ENCODE assay signal across 10 mouse cellular contexts in the genomic region with DNA sequence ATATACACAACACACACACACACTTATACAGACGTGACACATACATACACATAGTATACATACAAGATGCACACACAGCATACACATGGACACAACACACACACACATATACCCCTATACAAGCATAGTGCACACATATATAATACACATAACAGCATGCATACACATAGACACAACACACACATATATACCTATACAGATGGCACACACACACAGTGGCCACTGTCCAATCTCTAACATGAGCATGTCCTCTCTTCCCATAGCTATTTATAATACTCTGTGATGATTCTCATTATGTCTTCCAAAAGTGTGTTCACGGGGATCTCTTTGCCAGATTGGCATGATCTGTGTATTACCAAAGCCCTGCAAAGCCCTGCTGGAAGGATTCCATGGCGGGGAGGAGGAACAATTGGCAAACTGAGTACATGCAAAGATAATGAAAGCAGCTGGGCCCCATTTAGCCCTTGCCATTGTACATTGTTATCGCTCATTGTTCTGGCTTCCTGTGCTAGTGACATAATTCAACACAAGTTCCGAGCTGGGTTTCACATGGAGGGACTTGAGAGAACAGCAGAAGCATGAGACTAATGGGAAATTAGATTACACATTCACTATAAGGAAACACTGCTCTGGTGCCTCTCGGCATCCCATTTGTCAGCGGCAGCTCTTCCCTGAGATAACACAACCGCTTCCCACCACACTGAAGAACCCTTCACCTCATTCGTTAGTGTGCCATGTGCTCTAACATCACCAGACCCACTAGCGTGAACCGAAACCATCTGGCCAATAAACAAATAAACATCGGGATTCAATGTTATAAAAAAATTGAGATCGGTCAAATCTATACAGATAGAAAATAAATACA.
DNase-seq lines count a peak whose midpoint lies in the region; ATAC-seq and TF ChIP-seq lines count a peak whose summit lies in the region.
"Had no signal": no experiment of that assay in that cellular context is flagged by ENCODE, and none has a peak within 500 bp of the region (broad histone marks: within the 10 kb centered on the region; RNA-seq: fewer than 3 reads in every experiment).

No protein-coding gene starts in this region.

- no peaks in the 10 kb centered on the region for H3K4me1 ChIP-seq in liver, embryonic 16.5 days (ENCODE audit: control insufficient read depth, low read depth, low read length)
- no peaks in the 10 kb centered on the region for H3K4me1 ChIP-seq in thymus, adult 2 months (replicated peaks; ENCODE audit: control insufficient read depth, insufficient read depth, low read length)
- H3K4me1 ChIP-seq: limb, embryonic 15.5 days had no signal

- no peaks in the 10 kb centered on the region for H3K9me3 ChIP-seq in liver, embryonic 16.5 days (replicated peaks; ENCODE audit: control insufficient read depth, low read length)
- H3K9me3 ChIP-seq: limb, embryonic 15.5 days had no signal

- H3K4me3 ChIP-seq in liver, embryonic 16.5 days (ENCODE audit: low read depth, low read length) = no peak overlapping the region
- no peak overlapping the region for H3K4me3 ChIP-seq in thymus, adult 2 months (ENCODE audit: control insufficient read depth, insufficient read depth, low read length)
- H3K4me3 ChIP-seq: limb, embryonic 15.5 days had no signal

- TF ChIP-seq CTCF in thymus, adult 2 months (IDR thresholded peaks at IDR 0.05; ENCODE audit: borderline replicate concordance, control insufficient read depth, extremely low read depth, insufficient read depth, low read length, poor library complexity) = no peak

- peak; percentile 21; the same call in 1 of the 2 replicates for ATAC-seq in liver, embryonic 16.5 days (ENCODE audit: low read depth)

- peak; percentile 2 for DNase-seq in embryo, embryonic 10.5 days (ENCODE audit: low spot score)
- DNase-seq in embryo, embryonic 11 days = no peak
- DNase-seq in liver = no peak
- peak; percentile 43 for DNase-seq in brain, adult 2 months (ENCODE audit: low read depth, low spot score)
- DNase-seq in layer of hippocampus, postnatal 10 days (ENCODE audit: low spot score in 2 of 2) = peak; percentile 51 to 59
- no peak for DNase-seq in thymus, adult 2 months
- DNase-seq in kidney, adult 8-10 months = no peak
- DNase-seq: kidney, postnatal 36 days had no signal

- H3K9ac ChIP-seq in liver, embryonic 16.5 days (ENCODE audit: low read depth, low read length) = no peak overlapping the region
- H3K9ac ChIP-seq: limb, embryonic 15.5 days had no signal

- H3K36me3 ChIP-seq in liver, embryonic 16.5 days (ENCODE audit: control insufficient read depth, insufficient read depth) = no peaks in the 10 kb centered on the region
- H3K36me3 ChIP-seq in thymus, adult 2 months (ENCODE audit: control insufficient read depth, insufficient read depth, low read length) = no peaks in the 10 kb centered on the region
- H3K36me3 ChIP-seq: limb, embryonic 15.5 days had no signal

- H3K27ac ChIP-seq in liver, embryonic 16.5 days (ENCODE audit: low read length) = no peak overlapping the region
- no peak overlapping the region for H3K27ac ChIP-seq in thymus, adult 2 months (ENCODE audit: control insufficient read depth, insufficient read depth, low read length)
- H3K27ac ChIP-seq: limb, embryonic 15.5 days had no signal

- H3K27me3 ChIP-seq in liver, embryonic 16.5 days (ENCODE audit: control insufficient read depth, insufficient read depth, low read depth, low read length) = no peaks in the 10 kb centered on the region
- H3K27me3 ChIP-seq in thymus, adult 2 months (ENCODE audit: control insufficient read depth, insufficient read depth, low read length) = no peaks in the 10 kb centered on the region
- H3K27me3 ChIP-seq: limb, embryonic 15.5 days had no signal

- 53% methylated on average over 13 of the region's 13 CpGs for WGBS in liver, embryonic 16.5 days (ENCODE audit: insufficient replicate concordance)
- 84% methylated on average over 13 of the region's 13 CpGs for WGBS in thymus, adult 2 months

- no peak for TF ChIP-seq POLR2A in thymus, adult 2 months (IDR thresholded peaks at IDR 0.05; ENCODE audit: control insufficient read depth, extremely low read depth, insufficient read depth, low read length, poor library complexity)

- H3K4me2 ChIP-seq in liver, embryonic 16.5 days (ENCODE audit: low read depth, low read length) = no peak overlapping the region
- H3K4me2 ChIP-seq: limb, embryonic 15.5 days had no signal

Comparison
In these comparisons a context has a peak if more than half of its experiments do, and no peak if none do; other contexts are left out.
1. DNase-seq: peak in embryo, embryonic 10.5 days (single experiment), brain, adult 2 months (single experiment) and layer of hippocampus, postnatal 10 days (2 of 2); none in embryo, embryonic 11 days (single experiment), liver (single experiment), thymus, adult 2 months (single experiment) and kidney, adult 8-10 months (0 of 2).